Mouse (Mus musculus): ENCODE measurements around the gene Myo15b.

Gene Myo15b

DNA sequence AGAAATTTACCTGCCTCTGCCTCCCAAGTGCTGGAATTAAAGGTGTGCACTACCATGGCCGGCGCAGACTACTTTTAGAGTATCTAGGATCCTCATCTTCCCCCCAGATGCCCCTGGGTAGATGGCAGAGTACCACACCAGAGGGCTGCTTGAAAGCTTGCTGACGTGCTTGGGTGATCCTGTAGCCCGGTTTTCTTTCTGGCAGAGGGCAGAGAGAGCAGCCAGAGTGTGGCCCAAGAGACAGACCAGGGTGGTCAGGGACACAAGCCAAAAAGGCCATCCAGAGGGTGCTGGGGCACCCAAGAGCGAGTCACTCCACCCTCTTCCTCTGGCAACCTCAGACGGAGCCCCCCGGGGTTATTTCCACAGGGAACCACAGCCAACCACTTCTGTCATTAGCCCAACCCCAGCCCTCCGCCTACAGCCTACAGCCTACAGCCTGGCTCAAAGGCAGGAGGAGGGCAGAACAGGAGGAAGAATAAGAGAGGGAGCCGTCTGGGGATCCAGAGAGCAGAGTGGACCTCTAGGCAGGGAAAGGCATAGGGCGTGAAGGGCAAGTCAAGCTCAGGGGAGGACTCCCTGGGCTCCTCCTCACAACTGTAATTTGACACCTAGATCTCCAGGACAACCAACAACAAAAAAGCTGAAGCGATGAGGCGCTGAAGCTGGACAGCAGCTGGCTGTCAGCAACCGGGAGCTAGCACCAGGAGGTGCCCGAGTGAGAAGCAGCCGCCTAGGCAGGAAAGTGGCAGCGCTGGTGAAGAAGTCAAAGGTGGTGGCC, 41.5 kb downstream of the Myo15b start, which contains the start of gene Smim5:
Smim5 (plus strand) TSS at position 481 of the 781 bp plus-strand sequence.
- no peak for ATAC-seq (ENCODE audit: insufficient number of reproducible peaks, low FRiP score, low TSS enrichment)

GRCm38 (mm10) chr11:115900561-115901337, 42.5 kb downstream of the Myo15b start:
- no peak for ATAC-seq (ENCODE audit: insufficient number of reproducible peaks, low FRiP score, low TSS enrichment)

- ATAC-seq (ENCODE audit: insufficient number of reproducible peaks, low FRiP score, low TSS enrichment) = no peak
These were observed 43.3 kb downstream of the Myo15b start for GRCm38 (mm10) chr11:115901338-115902161.

GRCm38 (mm10) chr11:115902177-115902576, 44.0 kb downstream of the Myo15b start:
- ATAC-seq (ENCODE audit: insufficient number of reproducible peaks, low FRiP score, low TSS enrichment) = no peak

GRCm38 (mm10) chr11:115902831-115903230, 44.6 kb downstream of the Myo15b start:
- ATAC-seq (ENCODE audit: insufficient number of reproducible peaks, low FRiP score, low TSS enrichment) = no peak

GRCm38 (mm10) chr11:115903384-115904230, 45.4 kb downstream of the Myo15b start:
- ATAC-seq (ENCODE audit: insufficient number of reproducible peaks, low FRiP score, low TSS enrichment) = no peak

DNA sequence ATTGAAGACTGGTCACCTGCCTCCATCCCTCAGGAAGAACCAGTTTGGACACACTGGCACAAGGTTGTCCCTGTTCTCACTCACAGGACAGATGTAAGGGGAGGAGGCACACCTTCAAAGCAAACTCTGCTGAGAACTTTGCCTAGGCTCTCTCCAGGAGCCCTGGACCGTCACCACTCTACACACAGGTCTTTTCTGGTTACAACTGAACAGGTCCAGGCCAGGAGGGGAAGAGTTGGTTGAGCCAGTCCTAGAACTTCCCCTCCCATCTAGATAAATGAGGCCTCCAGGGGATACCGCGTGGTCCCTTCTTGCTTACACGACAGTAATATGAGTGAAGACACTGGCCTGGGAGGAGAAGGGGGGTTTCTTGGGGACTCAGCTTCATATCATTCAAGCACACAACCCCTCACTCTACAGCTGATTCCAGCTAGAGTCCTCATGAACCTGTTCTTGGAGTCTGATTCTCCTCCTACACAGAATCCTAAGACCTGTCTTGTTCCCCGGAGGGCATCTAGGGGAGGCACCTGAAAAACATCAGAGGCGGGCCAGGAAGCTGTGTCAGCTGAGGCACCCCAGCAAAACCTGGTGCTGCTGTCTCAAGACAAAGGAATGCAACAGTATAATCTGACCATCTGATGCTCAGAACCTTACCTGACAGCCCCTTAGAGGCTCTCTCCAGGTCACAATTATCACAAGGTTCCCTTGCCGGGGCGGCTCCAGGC, 46.2 kb downstream of the Myo15b start:
- ATAC-seq (ENCODE audit: insufficient number of reproducible peaks, low FRiP score, low TSS enrichment) = no peak

DNA sequence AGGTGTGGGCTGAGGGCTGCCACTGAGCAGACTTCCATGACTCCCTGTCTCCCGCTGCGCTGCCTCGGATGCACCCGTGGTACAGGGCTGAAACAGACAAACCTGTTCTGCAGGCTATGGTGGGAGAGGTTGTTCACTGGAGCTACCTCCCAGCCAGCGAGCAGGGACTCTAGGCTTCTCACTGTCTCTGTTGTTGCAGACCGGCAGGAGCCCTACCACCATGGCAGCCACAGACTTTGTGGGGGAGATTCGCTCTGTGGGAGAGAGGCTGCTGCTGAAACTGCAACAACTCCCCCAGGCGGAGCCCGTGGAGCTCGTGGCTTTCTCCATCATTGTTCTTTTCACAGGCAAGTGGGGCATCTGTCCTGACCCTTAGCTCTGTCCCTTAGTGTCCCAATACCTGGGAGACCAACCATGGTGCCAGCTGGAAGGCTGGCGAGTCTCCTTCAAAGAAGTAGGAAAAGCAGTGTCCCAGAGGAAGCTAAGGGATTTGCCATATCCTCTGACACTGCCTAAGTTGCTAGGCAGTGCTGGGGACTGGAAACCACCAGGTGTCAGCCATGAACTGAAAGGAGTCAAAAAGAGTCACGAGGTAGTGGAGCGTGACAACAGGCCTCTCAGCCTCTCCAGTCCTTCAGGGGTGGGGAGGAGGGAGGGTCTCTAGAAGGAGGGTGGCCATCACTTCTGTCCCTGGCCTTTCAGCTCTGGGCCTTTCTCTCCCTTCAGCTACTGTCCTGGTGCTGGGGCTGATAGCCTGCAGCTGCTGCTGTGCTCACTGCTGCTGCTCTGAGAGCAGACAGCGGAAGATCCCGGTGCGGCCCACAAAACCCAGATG, 47.0 kb downstream of the Myo15b start:
- ATAC-seq (ENCODE audit: insufficient number of reproducible peaks, low FRiP score, low TSS enrichment) = no peak

DNA sequence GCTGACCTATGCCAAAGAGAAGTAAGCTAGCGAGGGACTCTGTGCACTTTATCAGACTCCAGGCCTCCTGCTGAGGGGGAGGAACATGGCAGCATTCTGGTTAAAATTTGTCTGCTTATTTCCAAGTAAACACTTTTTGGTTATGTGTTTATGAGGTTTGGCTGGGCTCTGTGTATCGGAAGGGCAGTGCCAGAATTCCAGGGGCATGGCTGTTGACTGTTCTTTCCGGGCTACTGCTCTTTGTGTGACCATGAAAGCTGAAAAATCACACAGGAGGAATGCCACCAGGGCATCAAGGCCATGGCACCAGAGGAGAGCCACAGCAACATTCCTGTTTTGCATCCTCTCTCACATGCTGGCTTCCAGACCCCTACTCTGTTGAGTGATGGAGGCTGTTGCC, 47.9 kb downstream of the Myo15b start:
- no peak for ATAC-seq (ENCODE audit: insufficient number of reproducible peaks, low FRiP score, low TSS enrichment)

DNA sequence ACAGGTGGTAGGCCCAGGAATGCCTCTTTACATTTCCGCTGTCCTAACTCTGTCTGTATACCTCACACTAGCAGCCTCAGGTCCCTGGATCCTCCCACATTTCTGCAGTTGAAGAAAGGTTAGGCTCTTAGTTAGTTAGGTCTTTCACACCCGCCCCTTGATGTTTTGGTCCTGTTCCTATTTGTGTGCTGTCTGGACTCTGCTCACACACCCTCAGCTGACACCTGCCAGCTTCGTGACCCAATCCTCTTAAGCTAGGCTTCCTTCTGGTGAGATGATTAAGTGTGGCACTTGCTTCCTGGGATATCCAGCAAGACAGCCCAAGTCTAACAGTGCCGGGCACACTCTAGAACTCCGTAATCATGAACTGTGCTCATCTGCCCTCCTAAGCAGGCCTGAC, 48.3 kb downstream of the Myo15b start:
- no peak for ATAC-seq (ENCODE audit: insufficient number of reproducible peaks, low FRiP score, low TSS enrichment)

- no peak for ATAC-seq (ENCODE audit: insufficient number of reproducible peaks, low FRiP score, low TSS enrichment)
These were observed 52.9 kb downstream of the Myo15b start for GRCm38 (mm10) chr11:115911134-115911561.

DNA sequence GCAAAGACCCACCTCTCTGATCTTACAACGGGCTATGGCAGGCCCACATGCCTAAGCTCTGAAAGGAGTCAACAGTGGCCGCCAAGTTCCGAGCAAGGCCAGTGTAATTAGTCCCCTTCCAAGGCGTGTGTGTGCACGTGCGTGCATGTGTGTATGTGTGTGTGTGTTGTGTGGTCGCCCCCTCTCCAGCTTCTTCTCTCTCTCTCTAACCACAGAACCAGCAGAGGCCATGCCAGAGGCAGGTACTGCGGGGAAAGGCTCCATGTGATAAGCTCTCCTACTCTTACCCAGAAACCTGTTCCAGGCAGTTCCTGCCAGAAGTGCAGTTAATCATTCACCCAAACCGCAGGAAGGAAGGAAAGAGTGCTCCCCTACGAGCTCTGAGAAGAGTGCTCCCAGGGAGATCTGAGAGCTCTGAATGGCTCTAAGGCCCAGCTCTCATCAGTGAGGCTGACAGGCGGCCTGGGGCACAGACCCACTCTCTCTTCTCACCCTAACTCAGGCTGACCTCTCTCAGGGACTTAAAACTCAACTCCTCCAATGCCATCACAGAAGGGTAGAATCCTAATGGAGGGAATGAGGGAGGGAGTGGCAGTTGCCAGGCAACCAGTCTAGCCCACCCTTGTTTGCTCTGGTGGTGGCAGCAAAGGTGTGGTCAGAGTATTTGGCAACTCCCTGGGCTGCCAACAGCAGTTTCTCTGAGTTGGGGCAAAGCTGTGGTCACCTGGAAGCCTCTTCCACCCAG, 53.6 kb downstream of the Myo15b start, which contains the start of gene Smim6:
Smim6 (plus strand) TSS at position 386 of the 745 bp plus-strand sequence.
- ATAC-seq (ENCODE audit: insufficient number of reproducible peaks, low FRiP score, low TSS enrichment) = no peak

DNA sequence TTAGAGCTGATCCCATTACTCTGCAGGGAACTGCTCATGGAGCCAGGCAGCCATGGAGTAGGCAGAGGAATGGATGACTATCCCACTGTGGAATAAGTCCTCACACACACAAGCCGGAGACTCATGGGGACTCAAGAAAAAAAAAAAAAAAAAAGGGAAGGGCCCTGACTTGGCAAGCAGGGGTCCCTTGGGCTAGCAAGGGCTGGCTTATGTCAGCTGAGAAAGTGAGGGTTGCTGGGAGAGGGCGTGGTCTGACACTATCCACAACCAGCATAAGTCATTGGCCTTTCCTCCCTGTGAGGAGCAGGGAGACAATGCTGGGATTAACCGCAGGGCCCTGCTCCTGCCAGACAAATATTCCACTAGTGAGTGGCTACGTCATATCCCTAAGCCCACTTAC, 58.4 kb downstream of the Myo15b start:
- no peak for ATAC-seq (ENCODE audit: insufficient number of reproducible peaks, low FRiP score, low TSS enrichment)

- no peak for ATAC-seq (ENCODE audit: insufficient number of reproducible peaks, low FRiP score, low TSS enrichment)
These were observed 60.4 kb downstream of the Myo15b start for GRCm38 (mm10) chr11:115918637-115919036.

- ATAC-seq (ENCODE audit: insufficient number of reproducible peaks, low FRiP score, low TSS enrichment) = no peak
These were observed 60.9 kb downstream of the Myo15b start for GRCm38 (mm10) chr11:115919073-115919472.

- no peak for ATAC-seq (ENCODE audit: insufficient number of reproducible peaks, low FRiP score, low TSS enrichment)
These were observed 62.1 kb downstream of the Myo15b start for GRCm38 (mm10) chr11:115920110-115920818.

DNA sequence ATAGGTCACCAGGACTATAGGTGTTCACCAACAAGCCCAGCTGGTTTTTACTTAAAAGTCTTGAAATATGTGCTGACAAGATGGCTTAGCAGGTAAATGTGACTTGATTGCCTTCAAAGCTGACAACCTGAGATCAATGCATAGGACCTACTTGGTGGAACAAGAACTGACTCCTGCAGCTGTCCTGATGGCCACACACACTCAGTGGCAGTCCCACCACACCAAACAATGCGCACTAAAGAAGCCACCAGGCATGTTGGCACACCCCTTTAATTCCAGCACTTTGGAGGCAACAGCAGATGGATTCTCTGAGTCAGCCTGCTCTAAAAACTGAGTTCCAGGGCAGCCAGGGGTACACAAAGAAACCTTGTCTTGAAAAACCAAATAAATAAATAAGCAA, 63.8 kb downstream of the Myo15b start:
- no peak for ATAC-seq (ENCODE audit: insufficient number of reproducible peaks, low FRiP score, low TSS enrichment)
